Comparison of ENCODE assay signal across 9 mouse cellular contexts in the genomic region with DNA sequence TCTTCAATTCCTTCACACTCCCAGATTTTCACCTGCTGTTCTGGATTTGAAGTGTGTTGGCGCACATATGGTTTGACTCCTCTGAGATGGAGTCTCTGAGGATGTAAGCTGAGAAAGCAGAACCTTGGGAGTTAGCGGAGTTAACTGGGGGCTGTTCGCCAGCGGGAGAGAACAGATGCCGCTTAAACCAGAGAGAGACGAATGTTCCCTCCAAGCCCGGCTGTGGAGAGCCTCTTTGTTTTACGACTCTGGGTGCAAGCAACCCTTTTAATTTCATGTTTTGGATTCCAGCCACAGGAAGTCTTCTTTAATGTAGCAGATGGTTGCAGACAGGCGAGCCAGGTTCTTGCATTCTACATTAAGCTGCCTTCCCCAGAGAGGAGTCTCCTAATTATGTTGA. TPM values are rescaled to one million over a fixed set of nuclear protein-coding genes. Genes with fewer than 3 reads are reported as not detected.
DNase-seq lines count a peak whose midpoint lies in the region; ATAC-seq lines count a peak whose summit lies in the region.
"Had no signal": no experiment of that assay in that cellular context is flagged by ENCODE, and none has a peak within 500 bp of the region (broad histone marks: within the 10 kb centered on the region; RNA-seq: fewer than 3 reads in every experiment).

No protein-coding gene starts in this region.

- peak overlapping the region; percentile 8 for H3K4me2 ChIP-seq in heart, embryonic 13.5 days
- peak overlapping the region; percentile 1; the same call in 1 of the 2 replicates for H3K4me2 ChIP-seq in forebrain, embryonic 16.5 days (ENCODE audit: low read length)
- peak overlapping the region; percentile 26 for H3K4me2 ChIP-seq in midbrain, embryonic 16.5 days (ENCODE audit: low read length)

- H3K27me3 ChIP-seq in heart, embryonic 13.5 days (replicated peaks) = no peaks in the 10 kb centered on the region
- H3K27me3 ChIP-seq in forebrain, embryonic 16.5 days (replicated peaks; ENCODE audit: control insufficient read depth, insufficient read depth, low read length) = no peaks in the 10 kb centered on the region
- no peaks in the 10 kb centered on the region for H3K27me3 ChIP-seq in midbrain, embryonic 16.5 days (ENCODE audit: control insufficient read depth, insufficient read depth, low read depth, low read length)

- no peak overlapping the region for H3K4me3 ChIP-seq in heart, embryonic 13.5 days
- H3K4me3 ChIP-seq in forebrain, embryonic 16.5 days (replicated peaks; ENCODE audit: low read length) = no peak overlapping the region
- H3K4me3 ChIP-seq in midbrain, embryonic 16.5 days (ENCODE audit: low read depth, low read length) = no peak overlapping the region

- WGBS in heart, embryonic 13.5 days = 32% methylated on average over 9 of the region's 9 CpGs
- WGBS in forebrain, embryonic 16.5 days = 3% methylated on average over 9 of the region's 9 CpGs
- WGBS in midbrain, embryonic 16.5 days = 8% methylated on average over 9 of the region's 9 CpGs

- H3K9me3 ChIP-seq in heart, embryonic 13.5 days = no peaks in the 10 kb centered on the region
- H3K9me3 ChIP-seq in forebrain, embryonic 16.5 days (ENCODE audit: control insufficient read depth, low read length) = no peaks in the 10 kb centered on the region
- no peaks in the 10 kb centered on the region for H3K9me3 ChIP-seq in midbrain, embryonic 16.5 days (replicated peaks; ENCODE audit: control insufficient read depth, low read length, poor library complexity, severe bottlenecking)

- DNase-seq in heart, adult 9 months (ENCODE audit: low spot score in 2 of 2) = no peak
- DNase-seq in cerebellum, adult 11 months = peak; percentile 51
- peak; percentile 88 for DNase-seq in layer of hippocampus, adult 9-11 months
- DNase-seq in ovary, adult 18-20 months (ENCODE audit: low spot score) = no peak

- peaks cover 39% of the 10 kb centered on the region for H3K4me1 ChIP-seq in heart, embryonic 13.5 days
- peaks cover 28% of the 10 kb centered on the region for H3K4me1 ChIP-seq in forebrain, embryonic 16.5 days (replicated peaks; ENCODE audit: control insufficient read depth, insufficient read depth, low read length)
- peaks cover 16% of the 10 kb centered on the region for H3K4me1 ChIP-seq in midbrain, embryonic 16.5 days (ENCODE audit: control insufficient read depth, insufficient read depth, low read length)

- peak overlapping the region; percentile 53; the same call in 1 of the 2 replicates for H3K27ac ChIP-seq in heart, embryonic 13.5 days (replicated peaks)
- H3K27ac ChIP-seq in forebrain, embryonic 16.5 days (ENCODE audit: low read length) = peak overlapping the region; percentile 85
- peak overlapping the region; percentile 69 for H3K27ac ChIP-seq in midbrain, embryonic 16.5 days (ENCODE audit: low read length)

- H3K36me3 ChIP-seq in heart, embryonic 13.5 days = no peaks in the 10 kb centered on the region
- H3K36me3 ChIP-seq in forebrain, embryonic 16.5 days (ENCODE audit: control insufficient read depth, insufficient read depth) = no peaks in the 10 kb centered on the region
- no peaks in the 10 kb centered on the region for H3K36me3 ChIP-seq in midbrain, embryonic 16.5 days (ENCODE audit: control insufficient read depth, insufficient read depth, low read length)

- H3K9ac ChIP-seq in heart, embryonic 13.5 days = peak overlapping the region; percentile 37
- H3K9ac ChIP-seq in forebrain, embryonic 16.5 days (replicated peaks; ENCODE audit: low read depth, low read length) = no peak overlapping the region
- H3K9ac ChIP-seq in midbrain, embryonic 16.5 days (ENCODE audit: low read depth, low read length) = no peak overlapping the region

- ATAC-seq in heart, embryonic 13.5 days (ENCODE audit: extremely low read depth, insufficient number of reproducible peaks, low FRiP score, low TSS enrichment) = no peak
- ATAC-seq in forebrain, embryonic 16.5 days = peak; percentile 81
- ATAC-seq in midbrain, embryonic 16.5 days = no peak
- no peak for ATAC-seq in megakaryocyte, adult 5-6 weeks (ENCODE audit: poor library complexity, severe bottlenecking)

RNA-seq across cellular contexts. Expression of a gene that starts 4.4 kb away (rescaled TPM):
- 16.0 and 16.7 TPM in 2 replicates for polyA plus RNA-seq in heart, embryonic 13.5 days (2015; fragmentation: Nextera tagmentation; extraction: Ambion mirVana)
- polyA plus RNA-seq in forebrain, embryonic 16.5 days (2015; fragmentation: Nextera tagmentation; extraction: Ambion mirVana) = 32.9 and 37.6 TPM in 2 replicates
- polyA plus RNA-seq in midbrain, embryonic 16.5 days (2015; fragmentation: Nextera tagmentation; extraction: Ambion mirVana) = 17.1 and 18.7 TPM in 2 replicates
- 26.9 and 28.1 TPM in 2 replicates for total RNA-seq in megakaryocyte, adult 5-6 weeks (2015)
- 14.1 and 16.7 TPM in 2 replicates for total RNA-seq in megakaryocyte, adult 5-6 weeks (2017)

RNA-seq across cellular contexts. Expression of a gene that starts 55.2 kb away (rescaled TPM):
- polyA plus RNA-seq in heart, embryonic 13.5 days (2015; fragmentation: Nextera tagmentation; extraction: Ambion mirVana) = 0.27 and 0.39 TPM in 2 replicates
- polyA plus RNA-seq in forebrain, embryonic 16.5 days (2015; fragmentation: Nextera tagmentation; extraction: Ambion mirVana) = 0.99 and 1.1 TPM in 2 replicates
- 3.0 and 4.5 TPM in 2 replicates for polyA plus RNA-seq in midbrain, embryonic 16.5 days (2015; fragmentation: Nextera tagmentation; extraction: Ambion mirVana)
- total RNA-seq in megakaryocyte, adult 5-6 weeks (2015) = not detected in 2 replicates
- not detected in 2 replicates for total RNA-seq in megakaryocyte, adult 5-6 weeks (2017)
- total RNA-seq: neutrophil, adult 5-6 weeks had no signal

Comparison
In these comparisons a context has a peak if more than half of its experiments do, and no peak if none do; other contexts are left out.
1. DNase-seq: peak in cerebellum, adult 11 months (single experiment) and layer of hippocampus, adult 9-11 months (single experiment); none in heart, adult 9 months (0 of 2) and ovary, adult 18-20 months (single experiment).
2. Peak in every context shown above with its lines, with median percentiles within 50 percentile points of each other: H3K27ac ChIP-seq and H3K4me2 ChIP-seq.